Mouse (Mus musculus): ENCODE results near the gene Tpi1.

- TF ChIP-seq CTCF (IDR thresholded peaks at IDR 0.05 in 2 of 3, conservative IDR thresholded peaks at IDR 0.05 in 1 of 3; ENCODE audit: control insufficient read depth in 1 of 3, insufficient read depth in 1 of 3, low read depth in 2 of 3, low read length in 3 of 3, poor library complexity in 1 of 3, severe bottlenecking in 1 of 3) (no peak), KAT2A (conservative IDR thresholded peaks at IDR 0.05; ENCODE audit: low read depth, low read length) (no peak), POLR2A (IDR thresholded peaks at IDR 0.05; ENCODE audit: control insufficient read depth in 1 of 2, insufficient read depth in 1 of 2, low read depth in 1 of 2, low read length in 2 of 2, poor library complexity in 1 of 2) (no peak), ZNF384 (IDR thresholded peaks at IDR 0.05; ENCODE audit: low read depth, low read length) (no peak), MAZ (IDR thresholded peaks at IDR 0.05; ENCODE audit: low read depth, low read length) (no peak), ZKSCAN1 (IDR thresholded peaks at IDR 0.05; ENCODE audit: low read depth, low read length) (no peak)
Measured at GRCm38 (mm10) chr6:124765951-124766350, 48.1 kb downstream of the Tpi1 start.
